Mouse (Mus musculus) stomach, embryonic 14.5 days (tissue): ENCODE measurements around the gene Arid5b. TPM values are rescaled to one million over a fixed set of nuclear protein-coding genes. Genes with fewer than 3 reads are reported as not detected.

Source experiments
- ATAC-seq: fragments of 200-750 bp; cut with Nextera tagmentation; 2 replicates; pipeline ENCODE4 v1.8.0; 2017; ENCODE audit warnings: low read depth, moderate TSS enrichment; ENCODE audit not compliant: insufficient number of reproducible peaks, insufficient read depth, low FRiP score
- H3K27ac ChIP-seq: fragments of 300-500 bp; sonication (generic); 2 replicates; pipeline ENCODE4 v1.5.1; 2014; ENCODE audit warnings: mild to moderate bottlenecking, low read length, moderate library complexity, mixed read lengths
- H3K27me3 ChIP-seq: fragments of 300-500 bp; sonication (generic); 2 replicates; pipeline ENCODE4 v1.6.1; 2014; ENCODE audit warnings: low read length, control low read depth, mixed read lengths; ENCODE audit not compliant: control insufficient read depth, insufficient read depth
- H3K36me3 ChIP-seq: fragments of 300-500 bp; sonication (generic); 2 replicates; pipeline ENCODE4 v1.6.1; 2014; ENCODE audit warnings: mild to moderate bottlenecking, control low read depth, low read length, moderate library complexity, mixed read lengths; ENCODE audit not compliant: control insufficient read depth, insufficient read depth
- H3K4me1 ChIP-seq: fragments of 300-500 bp; sonication (generic); 2 replicates; pipeline ENCODE4 v1.6.1; 2014; ENCODE audit warnings: low read length, control low read depth, mixed read lengths; ENCODE audit not compliant: control insufficient read depth, insufficient read depth
- H3K4me2 ChIP-seq: fragments of 300-500 bp; sonication (generic); replicated peaks from 2 replicates; pipeline ENCODE4 v1.6.1; 2014; ENCODE audit warnings: low read depth, low read length, control low read depth
- H3K4me3 ChIP-seq: fragments of 300-500 bp; sonication (generic); 2 replicates; pipeline ENCODE4 v1.5.1; 2014; ENCODE audit warnings: low read depth, low read length, control low read depth
- H3K9ac ChIP-seq: fragments of 300-500 bp; sonication (generic); replicated peaks from 2 replicates; pipeline ENCODE4 v1.6.1; 2014; ENCODE audit warnings: low read depth, mild to moderate bottlenecking, control low read depth, low read length, moderate library complexity, mixed read lengths
- H3K9me3 ChIP-seq: fragments of 300-500 bp; sonication (generic); 2 replicates; pipeline ENCODE4 v1.6.1; 2016; ENCODE audit warnings: low read depth, low read length, control low read depth; ENCODE audit not compliant: control insufficient read depth
- WGBS: fragments of 180-500 bp; shearing (Covaris S2); extraction: QIAGEN DNeasy Blood & Tissue Kit; methylation state at CpG from one replicate; pipeline ENCODE4 v1.1.7; 2014; 5-methylcytosine and 5-hydroxymethylcytosine counted together
- polyA plus RNA-seq: library from polyadenylated mRNA; unstranded; fragments of >200 nt; fragmentation: Nextera tagmentation; extraction: Ambion mirVana; gene quantifications from 2 replicates; pipeline ENCODE4 v1.2.1, GENCODE M21; 2014

The Arid5b gene
- polyA plus RNA-seq, 1 experiment from 2014 or later = 40.8 TPM

DNA sequence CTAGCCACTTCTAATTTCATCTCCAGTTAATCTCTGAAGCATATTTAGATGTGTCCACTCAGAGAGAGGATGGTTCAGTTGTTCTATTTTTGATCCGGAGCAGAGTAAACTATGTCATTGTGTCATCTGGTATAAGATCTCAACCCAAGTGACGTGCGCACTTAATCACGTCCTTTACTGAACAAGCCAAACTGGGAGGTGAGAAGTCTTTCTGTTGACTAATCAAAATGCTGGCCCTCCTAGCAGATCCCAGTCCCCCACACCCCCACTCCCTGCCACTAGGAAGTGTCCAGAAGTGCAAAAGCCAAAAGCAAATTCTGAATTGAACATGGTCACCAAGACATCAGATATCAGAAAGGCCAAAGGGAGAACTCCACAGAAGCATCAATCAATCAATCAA is 144.0 kb downstream of the Arid5b start:
- Histone ChIP-seq H3K36me3 (peaks cover 18% of the 10 kb centered on the region), H3K4me2 (no peak overlapping the region), H3K27me3 (no peaks in the 10 kb centered on the region), H3K27ac (no peak overlapping the region), H3K9me3 (no peaks in the 10 kb centered on the region; the same call in 1 of the 2 replicates), H3K4me3 (no peak overlapping the region), H3K9ac (no peak overlapping the region), H3K4me1 (peaks cover 11% of the 10 kb centered on the region)
- no peak for ATAC-seq
- WGBS = 76% methylated on average over 4 of the region's 4 CpGs

DNA sequence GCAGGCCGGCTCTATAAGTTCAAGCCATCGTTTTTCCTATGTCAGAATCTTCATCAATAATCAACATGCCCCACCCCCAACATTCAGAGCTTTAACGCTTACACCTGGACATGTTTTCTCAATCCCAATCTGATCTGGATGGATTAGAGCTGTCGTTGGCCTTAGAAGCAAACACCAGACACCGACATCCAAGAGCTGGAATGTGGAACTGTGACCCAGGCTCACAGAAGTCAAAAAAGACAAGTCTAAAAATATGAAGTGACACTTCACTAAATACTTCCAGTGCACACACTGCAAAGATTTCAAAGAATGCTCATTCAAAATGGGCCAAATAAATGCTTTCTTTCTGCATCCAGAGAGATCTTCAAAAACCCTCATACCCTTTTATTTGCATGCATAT is 144.5 kb downstream of the Arid5b start:
- no peak overlapping the region for H3K4me2 ChIP-seq
- no peak overlapping the region for H3K4me3 ChIP-seq
- no peak overlapping the region for H3K9ac ChIP-seq
- 46% methylated on average over 5 of the region's 5 CpGs for WGBS
- H3K27me3 ChIP-seq = no peaks in the 10 kb centered on the region
- H3K27ac ChIP-seq = no peak overlapping the region
- no peak for ATAC-seq
- peaks cover 11% of the 10 kb centered on the region for H3K4me1 ChIP-seq
- no peaks in the 10 kb centered on the region; the same call in 1 of the 2 replicates for H3K9me3 ChIP-seq
- H3K36me3 ChIP-seq = peaks cover 18% of the 10 kb centered on the region

DNA sequence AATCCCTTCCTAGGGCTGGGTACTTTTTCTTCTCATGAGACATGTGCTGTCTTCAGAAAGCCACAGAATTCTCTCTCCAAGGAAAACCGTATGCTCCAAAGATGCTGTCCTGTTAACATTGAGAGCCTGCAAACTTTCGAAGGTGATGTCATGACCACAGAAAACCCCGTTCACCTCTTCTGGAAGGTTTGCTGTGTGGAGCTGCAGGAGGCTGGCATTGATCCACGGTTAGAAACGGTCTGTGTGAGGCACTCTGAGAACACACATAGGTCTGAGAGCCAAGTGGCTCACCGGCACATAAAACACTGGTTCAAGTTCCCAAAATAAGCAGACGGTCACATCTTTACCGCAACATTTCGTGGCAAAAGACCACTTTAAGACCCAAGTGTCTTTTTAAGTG is 145.9 kb downstream of the Arid5b start:
- WGBS = 89% methylated on average over 9 of the region's 9 CpGs
- no peak overlapping the region for H3K4me2 ChIP-seq
- no peak overlapping the region for H3K4me3 ChIP-seq
- H3K4me1 ChIP-seq = peaks cover 20% of the 10 kb centered on the region
- H3K9ac ChIP-seq = no peak overlapping the region
- peaks cover 18% of the 10 kb centered on the region for H3K36me3 ChIP-seq
- H3K9me3 ChIP-seq = no peaks in the 10 kb centered on the region
- H3K27me3 ChIP-seq = no peaks in the 10 kb centered on the region
- no peak for ATAC-seq
- H3K27ac ChIP-seq = no peak overlapping the region

DNA sequence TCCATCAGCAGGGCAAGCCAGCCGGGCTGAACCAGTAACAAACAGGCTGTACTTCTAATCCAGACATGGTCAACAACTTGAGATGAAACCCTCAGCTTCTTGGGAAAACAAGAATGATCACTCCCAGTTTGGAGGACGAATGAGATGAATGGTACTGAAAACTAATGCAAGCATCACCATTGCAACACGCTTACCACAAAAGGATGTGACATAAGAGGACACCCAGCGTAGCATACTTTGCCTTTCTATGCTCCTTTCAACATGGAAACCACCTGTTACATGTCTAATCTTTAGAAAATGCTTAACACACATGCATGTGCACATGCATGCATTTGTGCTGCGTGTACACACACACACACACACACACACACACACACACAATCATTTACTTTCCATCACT is 146.4 kb downstream of the Arid5b start:
- 87% methylated on average over 5 of the region's 5 CpGs for WGBS
- Histone ChIP-seq H3K4me1 (peaks cover 15% of the 10 kb centered on the region), H3K36me3 (peaks cover 18% of the 10 kb centered on the region), H3K27me3 (no peaks in the 10 kb centered on the region), H3K27ac (no peak overlapping the region), H3K9me3 (no peaks in the 10 kb centered on the region), H3K4me2 (no peak overlapping the region), H3K9ac (no peak overlapping the region), H3K4me3 (no peak overlapping the region)
- no peak for ATAC-seq

DNA sequence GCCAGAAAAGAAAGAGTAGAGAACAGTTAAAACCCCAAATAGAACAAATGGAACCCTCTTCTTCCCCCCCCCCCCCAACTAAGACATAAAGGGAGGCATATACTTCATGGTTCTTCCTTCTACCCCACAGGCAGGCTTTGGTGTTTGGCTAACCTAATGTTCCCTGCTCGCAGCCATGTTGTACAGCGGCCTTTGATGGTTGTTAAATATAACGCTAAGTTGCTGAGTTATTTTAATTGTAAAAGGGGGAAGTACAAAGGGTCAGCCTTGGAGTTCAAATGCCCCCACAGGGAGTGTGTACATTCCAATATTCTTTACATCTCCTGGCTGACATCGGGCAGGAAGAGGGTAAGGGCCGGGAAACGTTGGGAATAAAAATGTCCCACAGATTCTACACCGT is 148.9 kb downstream of the Arid5b start:
- Histone ChIP-seq H3K27ac (no peak overlapping the region), H3K27me3 (no peaks in the 10 kb centered on the region), H3K9me3 (no peaks in the 10 kb centered on the region), H3K4me1 (0 out of 2 replicates have a peak, but pooled peaks cover 12% of the 10 kb centered on the region), H3K9ac (no peak overlapping the region), H3K36me3 (peaks cover 20% of the 10 kb centered on the region), H3K4me2 (no peak overlapping the region), H3K4me3 (no peak overlapping the region)
- 43% methylated on average over 7 of the region's 7 CpGs for WGBS
- no peak for ATAC-seq

DNA sequence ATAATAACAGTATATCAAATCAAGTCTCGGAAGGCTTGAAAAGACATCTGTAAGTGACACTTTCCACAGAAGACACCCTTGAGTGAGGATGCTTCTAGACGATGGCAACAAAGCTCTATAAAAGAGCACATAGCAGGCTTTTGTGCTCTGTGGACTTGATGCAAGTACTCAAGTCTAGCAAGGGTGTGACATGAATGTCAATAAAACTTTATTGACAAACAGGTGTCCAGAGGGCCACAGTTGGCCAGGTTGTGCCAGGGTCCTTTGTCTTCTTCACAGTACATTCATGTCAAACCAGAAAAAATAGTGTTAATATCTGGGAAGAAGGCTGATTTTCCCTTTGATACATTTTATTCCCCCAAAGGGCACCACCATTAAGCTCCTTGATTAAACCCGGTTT is 149.5 kb downstream of the Arid5b start:
- Histone ChIP-seq H3K4me3 (no peak overlapping the region), H3K27me3 (no peaks in the 10 kb centered on the region), H3K9ac (no peak overlapping the region), H3K36me3 (peaks cover 20% of the 10 kb centered on the region), H3K27ac (no peak overlapping the region), H3K4me2 (no peak overlapping the region), H3K9me3 (no peaks in the 10 kb centered on the region), H3K4me1 (0 out of 2 replicates have a peak, but pooled peaks cover 12% of the 10 kb centered on the region)
- ATAC-seq = no peak
- 88% methylated on average over 3 of the region's 3 CpGs for WGBS

DNA sequence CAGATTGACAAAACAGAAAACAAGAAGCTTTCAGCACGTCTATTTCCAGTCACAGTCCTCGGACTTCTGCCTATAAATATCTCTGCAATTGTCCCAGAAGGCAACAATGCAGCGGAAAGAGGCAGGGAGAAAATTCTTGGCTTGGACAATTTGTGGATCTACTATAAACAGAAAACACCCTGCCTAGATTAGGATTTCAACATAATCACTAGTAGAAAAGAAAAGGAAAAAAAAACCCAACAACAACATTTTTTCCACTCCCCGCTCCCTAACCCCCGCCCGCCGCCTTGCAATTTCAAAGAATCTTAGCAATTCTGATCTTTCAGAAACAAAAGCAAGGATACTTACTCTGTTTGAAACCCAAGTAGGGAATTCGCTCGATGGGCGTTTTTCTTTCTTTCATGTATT is 150.1 kb downstream of the Arid5b start:
- Histone ChIP-seq H3K4me3 (no peak overlapping the region), H3K9ac (no peak overlapping the region), H3K9me3 (no peaks in the 10 kb centered on the region), H3K27me3 (no peaks in the 10 kb centered on the region), H3K4me1 (0 out of 2 replicates have a peak, but pooled peaks cover 12% of the 10 kb centered on the region), H3K4me2 (no peak overlapping the region), H3K36me3 (peaks cover 20% of the 10 kb centered on the region), H3K27ac (peak overlapping the region; percentile 12; the same call in 1 of the 2 replicates)
- 76% methylated on average over 10 of the region's 10 CpGs for WGBS
- no peak for ATAC-seq

DNA sequence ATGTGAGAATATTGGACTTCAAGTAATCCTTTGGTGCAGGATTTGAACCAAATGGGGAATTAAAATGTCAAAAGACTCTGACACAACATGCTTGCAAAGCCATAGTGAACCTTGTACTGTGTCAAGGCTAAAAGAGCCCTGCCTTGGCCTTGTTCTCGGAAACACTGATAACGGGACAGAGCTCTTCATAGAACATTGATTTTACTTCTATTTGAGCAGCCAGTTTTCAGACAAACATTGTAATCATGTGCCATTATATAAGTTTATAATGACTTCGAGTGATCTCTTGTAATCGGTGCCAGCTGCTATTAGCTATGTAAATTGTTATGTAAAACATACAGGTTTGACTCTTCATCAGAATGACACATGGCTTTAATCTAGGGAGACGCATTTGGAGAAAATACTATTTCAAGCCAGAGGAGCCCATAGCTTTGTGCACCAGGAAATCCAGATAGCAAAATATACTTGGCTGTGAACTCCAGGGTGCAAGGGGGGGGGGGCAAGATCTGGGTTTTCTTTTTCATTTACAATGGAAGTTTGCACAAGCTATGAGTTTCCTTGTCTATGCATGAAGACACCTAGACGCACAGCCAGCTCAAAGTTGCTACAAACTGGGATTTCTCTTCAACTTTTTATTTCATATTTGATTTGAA is 150.8 kb downstream of the Arid5b start:
- WGBS = 64% methylated on average over 6 of the region's 6 CpGs
- Histone ChIP-seq H3K4me1 (0 out of 2 replicates have a peak, but pooled peaks cover 12% of the 10 kb centered on the region), H3K36me3 (peaks cover 14% of the 10 kb centered on the region), H3K4me3 (no peak overlapping the region), H3K9me3 (no peaks in the 10 kb centered on the region), H3K9ac (no peak overlapping the region), H3K27me3 (no peaks in the 10 kb centered on the region), H3K4me2 (no peak overlapping the region), H3K27ac (peak overlapping the region; percentile 12; the same call in 1 of the 2 replicates)
- peak; percentile 56; the same call in 1 of the 2 replicates for ATAC-seq

DNA sequence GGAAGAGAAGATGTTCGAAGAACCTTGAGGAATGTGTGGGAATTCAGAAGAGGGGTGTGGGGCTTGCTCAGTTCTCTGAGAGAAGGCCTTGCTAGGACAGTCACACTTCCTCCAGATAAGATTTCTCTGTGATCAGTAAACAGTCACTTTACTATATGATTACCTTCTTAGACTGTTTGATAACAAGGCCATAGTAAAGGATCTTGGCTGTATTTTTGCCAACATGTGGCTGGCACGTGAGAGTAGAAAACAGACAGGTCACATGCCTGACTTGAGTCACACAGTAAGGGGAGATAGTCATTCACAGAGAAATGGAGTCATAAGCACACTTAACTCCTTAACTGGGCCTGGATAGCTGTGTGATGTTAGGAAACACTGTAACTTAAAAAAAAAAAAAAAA is 151.4 kb downstream of the Arid5b start:
- Histone ChIP-seq H3K9ac (no peak overlapping the region), H3K4me1 (0 out of 2 replicates have a peak, but pooled peaks cover 12% of the 10 kb centered on the region), H3K4me2 (no peak overlapping the region), H3K36me3 (peaks cover 7% of the 10 kb centered on the region), H3K4me3 (no peak overlapping the region), H3K27me3 (no peaks in the 10 kb centered on the region), H3K27ac (no peak overlapping the region; the same call in 1 of the 2 replicates), H3K9me3 (no peaks in the 10 kb centered on the region)
- 67% methylated on average over 2 of the region's 2 CpGs for WGBS
- ATAC-seq = no peak
